Mouse (Mus musculus): ENCODE data around the gene Prex1.
A peak's percentile ranks its signal among the peaks of the same experiment; 100 is the strongest.

The Prex1 gene

DNA sequence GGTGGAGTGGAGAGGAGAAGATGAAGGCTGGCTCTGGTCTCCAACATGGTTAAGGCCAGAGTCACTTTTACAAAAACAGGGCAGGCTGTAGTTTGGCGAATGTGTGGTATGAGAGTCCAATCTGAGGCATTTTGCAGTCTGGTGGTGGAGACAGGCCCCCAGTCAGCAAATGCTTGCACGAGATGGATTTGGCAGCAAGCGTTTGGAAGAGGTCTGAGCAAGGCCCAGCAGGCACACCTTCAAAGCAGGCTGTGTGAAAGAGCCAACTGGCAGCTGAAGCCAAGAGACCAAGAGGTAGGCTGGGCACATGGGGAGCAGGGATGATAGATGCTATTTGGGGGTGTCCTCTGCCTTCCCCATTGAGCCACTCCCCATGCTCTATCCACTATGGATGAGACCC, 51.7 kb downstream of the Prex1 start:
- no peak for DNase-seq (ENCODE audit: low spot score in 2 of 2)

DNA sequence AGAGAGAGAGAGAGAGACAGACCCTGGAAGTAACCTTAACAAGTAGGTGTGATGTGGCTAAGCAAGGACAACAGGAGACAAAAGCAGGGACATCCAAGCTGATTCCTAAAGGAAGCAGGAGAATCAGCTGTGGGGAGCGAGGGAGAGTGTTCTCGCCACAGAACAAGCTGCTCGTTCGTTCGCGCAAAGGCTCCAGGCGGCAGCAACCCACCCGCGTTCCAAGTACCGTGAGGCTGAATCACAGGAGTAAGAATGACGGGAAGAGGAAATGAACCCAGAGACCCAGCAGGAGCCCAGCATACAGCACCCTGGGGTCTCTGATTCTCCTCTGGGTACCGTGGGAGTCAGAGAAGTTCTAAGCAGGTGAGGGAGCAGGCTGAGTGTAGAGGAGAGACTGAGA, 52.1 kb downstream of the Prex1 start:
- DNase-seq (ENCODE audit: low spot score in 2 of 2): no peak

DNA sequence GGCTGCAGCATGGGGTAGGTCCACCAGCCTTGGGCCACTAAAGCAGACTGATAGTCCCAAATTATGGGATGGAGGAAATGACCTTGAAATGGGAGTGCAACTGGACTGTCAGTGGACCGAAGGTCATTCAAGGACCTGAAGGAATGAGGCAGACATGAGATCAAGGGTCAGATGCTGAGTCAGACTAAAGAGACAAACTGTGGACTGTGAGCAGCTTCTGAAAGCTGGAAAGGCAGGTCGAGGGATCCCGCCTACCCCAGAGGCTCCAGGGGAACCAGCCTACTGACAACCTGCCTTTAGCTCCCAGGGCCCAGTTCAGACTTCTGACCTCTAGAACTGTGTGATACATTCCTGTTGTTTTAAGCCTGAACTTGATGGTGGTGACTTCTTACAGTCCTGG, 55.3 kb downstream of the Prex1 start:
- DNase-seq (ENCODE audit: low spot score in 2 of 2): no peak

DNA sequence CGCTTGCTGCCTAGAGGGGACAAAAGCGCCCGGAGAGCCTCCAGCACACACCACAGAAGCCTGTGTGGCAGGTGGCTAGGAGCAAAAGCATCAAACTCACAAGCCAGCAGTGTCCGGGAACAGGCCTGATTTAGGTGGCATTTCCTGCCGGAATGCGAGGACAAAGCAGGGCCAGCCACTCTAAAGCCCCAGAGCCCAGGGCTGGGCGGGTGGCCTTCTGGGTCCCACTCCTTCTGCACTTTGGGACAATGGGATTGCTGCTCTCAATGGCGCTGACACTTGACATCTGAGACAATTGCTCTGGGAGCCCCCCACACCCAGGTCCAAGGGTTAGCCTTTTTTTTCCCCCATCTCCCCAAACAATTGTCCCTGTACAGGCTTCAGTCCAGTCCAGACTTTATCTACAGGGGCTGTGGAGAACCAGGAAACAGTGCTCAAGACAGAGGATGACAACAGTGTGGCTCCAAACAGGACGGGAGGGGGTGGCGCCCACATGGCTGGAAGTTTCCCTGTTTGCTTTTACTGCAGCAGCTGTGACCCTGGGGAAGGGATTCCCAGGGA, 56.1 kb downstream of the Prex1 start:
- DNase-seq (ENCODE audit: low spot score in 2 of 2): no peak

GRCm38 (mm10) chr2:166656630-166657029, 57.0 kb downstream of the Prex1 start:
- peak; percentile 72 to 83 for DNase-seq (ENCODE audit: low spot score in 2 of 2)

- peak; percentile 75 to 80 for DNase-seq (ENCODE audit: low spot score in 2 of 2)
These were observed 57.7 kb downstream of the Prex1 start for GRCm38 (mm10) chr2:166655727-166656520.

DNA sequence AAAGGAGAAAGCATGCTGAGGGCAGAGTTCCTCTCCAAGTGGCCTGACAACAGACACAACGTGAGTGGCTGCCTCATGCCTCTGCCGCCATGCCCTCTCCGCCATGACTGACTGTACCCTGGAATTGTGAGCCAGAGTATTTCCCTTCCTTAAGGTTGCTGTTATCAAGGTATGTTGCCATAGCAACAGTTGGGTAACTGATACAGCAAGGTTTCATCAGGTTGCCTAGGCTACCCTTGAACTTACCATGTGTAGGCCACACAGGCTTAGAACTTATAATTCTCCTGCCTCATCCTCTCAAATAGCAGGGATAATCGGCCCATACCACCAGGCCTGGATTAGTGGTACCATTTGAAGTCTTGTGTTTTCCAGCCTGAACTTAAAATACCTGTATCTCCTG, 58.3 kb downstream of the Prex1 start:
- no peak for DNase-seq (ENCODE audit: low spot score in 2 of 2)

DNA sequence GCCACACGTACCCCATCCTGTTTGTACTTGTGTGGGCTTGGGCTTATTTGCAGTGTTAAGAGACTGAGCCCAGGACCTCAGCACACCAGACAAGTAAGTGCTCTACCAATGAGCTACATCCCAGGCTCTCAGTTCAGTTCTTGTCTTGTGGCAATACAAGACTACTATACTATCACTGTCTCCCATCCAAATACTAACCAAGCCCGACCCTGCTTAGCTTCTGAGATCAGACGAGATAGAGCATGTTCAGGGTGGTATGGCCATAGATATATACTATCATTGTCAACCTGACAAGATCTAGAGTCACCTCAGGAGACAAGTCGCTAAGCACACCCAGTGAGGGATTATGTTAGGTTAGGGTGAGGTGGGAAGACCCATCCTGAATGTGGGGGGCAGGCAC, 58.8 kb downstream of the Prex1 start:
- DNase-seq (ENCODE audit: low spot score in 2 of 2): peak in 1 of 2 experiments; percentile 54

DNA sequence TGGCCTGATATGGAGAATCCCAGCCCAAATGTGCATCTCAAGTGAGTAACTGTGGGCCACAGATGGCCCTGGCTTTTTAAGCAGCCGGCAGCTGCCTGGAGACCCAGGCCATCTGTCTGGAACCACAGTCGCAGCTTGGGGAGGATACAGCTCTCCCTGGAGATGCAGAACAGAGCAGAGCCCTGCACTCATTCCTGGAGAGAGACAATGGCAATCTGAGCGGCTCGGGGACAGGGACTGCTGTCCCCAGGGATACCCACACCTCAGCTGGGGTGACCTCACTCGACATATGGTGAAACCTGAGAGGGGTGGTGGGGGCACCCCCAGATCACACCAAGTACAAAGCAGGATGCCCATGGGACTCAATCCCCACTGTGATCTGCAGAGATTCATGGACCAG, 60.1 kb downstream of the Prex1 start:
- DNase-seq (ENCODE audit: low spot score in 2 of 2): no peak

DNA sequence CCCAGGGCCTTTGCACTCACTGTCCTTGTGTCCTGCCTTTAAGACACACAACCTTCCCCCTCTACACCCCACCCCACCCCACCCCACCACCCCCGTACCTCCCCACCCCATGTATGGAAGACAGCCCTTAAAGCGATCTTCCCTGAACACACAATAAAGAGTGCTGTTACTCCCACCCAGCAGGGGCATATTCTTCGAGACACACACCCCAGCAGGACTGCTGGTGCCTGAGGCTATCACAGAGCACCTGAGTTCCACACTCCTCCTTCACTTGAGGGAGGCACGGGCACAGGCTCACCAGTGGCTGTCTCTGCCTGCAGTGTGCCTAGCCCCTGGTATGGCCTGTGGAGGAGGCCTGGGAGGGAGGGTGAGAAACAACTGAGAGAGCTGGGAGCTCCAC, 61.0 kb downstream of the Prex1 start:
- DNase-seq (ENCODE audit: low spot score in 2 of 2): no peak

GRCm38 (mm10) chr2:166651317-166652030, 62.2 kb downstream of the Prex1 start:
- peak in 1 of 2 experiments; percentile 45 for DNase-seq (ENCODE audit: low spot score in 2 of 2)

DNA sequence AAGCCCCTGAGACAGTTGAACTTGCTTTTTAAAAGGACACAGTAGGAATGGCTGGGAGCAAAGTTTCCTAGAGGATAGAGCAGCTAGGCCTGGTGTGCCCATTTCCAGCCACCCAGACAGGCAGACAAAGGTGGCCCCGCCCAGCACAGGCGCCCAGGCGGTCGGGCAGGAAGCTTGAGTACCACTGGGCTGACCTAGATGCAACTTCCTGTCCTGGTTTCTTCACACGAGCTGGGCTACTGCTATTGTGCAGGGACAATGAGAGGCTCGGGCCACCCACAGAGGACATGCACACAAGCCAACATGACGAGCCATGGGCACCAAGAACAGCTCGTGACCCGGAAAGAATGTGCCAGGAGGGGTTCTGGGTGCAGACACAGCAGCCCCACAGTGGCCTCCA, 63.2 kb downstream of the Prex1 start:
- peak; percentile 75 to 84 for DNase-seq (ENCODE audit: low spot score in 2 of 2)

GRCm38 (mm10) chr2:166647242-166647641, 66.4 kb downstream of the Prex1 start:
- peak in 1 of 2 experiments; percentile 58 for DNase-seq (ENCODE audit: low spot score in 2 of 2)

DNA sequence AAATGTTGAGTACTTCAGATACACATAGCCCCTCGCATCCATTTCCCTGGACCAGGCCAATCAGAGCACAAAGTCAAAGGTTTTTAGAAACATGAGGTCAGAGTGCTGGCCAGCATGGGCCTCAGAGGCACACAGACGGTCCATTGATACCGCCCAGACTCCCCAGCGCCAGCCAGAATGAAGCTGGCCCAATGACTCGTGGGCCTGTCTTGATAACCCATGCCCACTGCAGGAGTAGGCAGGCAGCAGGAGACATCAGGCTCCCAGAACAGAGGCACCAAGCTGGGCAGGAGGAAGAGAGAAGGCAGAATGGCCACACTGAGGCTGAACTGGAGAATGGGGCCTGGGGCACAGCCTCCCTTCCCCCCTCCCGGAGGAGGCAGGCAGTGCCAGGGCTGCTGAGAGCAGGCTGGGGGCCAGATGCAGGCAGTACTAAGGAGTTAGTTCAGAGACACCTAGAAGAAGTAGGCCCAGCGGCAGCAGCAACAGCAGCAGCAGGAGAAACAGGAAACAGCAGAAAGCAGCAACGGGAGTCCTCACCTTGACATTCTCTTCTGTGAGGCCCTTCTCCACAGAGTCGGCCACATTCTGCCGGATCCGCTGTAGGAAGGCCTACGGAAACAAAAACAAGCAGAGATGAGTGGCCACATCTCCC, 67.1 kb downstream of the Prex1 start:
- no peak for DNase-seq (ENCODE audit: low spot score in 2 of 2)

DNA sequence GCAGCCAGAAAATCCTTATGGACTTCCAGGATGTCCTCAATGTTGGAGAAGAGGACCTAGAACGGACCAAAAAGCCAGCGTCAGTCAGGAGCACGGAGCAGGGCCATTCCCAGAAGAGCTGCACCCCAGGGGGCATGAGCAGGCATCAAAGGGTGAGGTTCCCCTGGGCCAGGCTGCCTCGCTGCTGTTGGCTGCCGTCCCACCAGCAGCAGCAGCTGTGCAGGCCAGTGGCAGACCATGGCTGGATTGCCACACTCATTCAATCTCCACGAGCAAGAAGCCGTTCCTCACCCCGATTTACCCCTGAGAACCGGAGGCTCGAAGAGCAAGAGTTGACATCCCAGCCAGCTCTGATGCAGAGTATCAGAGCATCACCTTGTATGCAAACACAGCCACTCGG, 68.8 kb downstream of the Prex1 start:
- no peak for DNase-seq (ENCODE audit: low spot score in 2 of 2)

- DNase-seq (ENCODE audit: low spot score in 2 of 2): no peak
These were observed 71.0 kb downstream of the Prex1 start for GRCm38 (mm10) chr2:166642581-166642987.

DNA sequence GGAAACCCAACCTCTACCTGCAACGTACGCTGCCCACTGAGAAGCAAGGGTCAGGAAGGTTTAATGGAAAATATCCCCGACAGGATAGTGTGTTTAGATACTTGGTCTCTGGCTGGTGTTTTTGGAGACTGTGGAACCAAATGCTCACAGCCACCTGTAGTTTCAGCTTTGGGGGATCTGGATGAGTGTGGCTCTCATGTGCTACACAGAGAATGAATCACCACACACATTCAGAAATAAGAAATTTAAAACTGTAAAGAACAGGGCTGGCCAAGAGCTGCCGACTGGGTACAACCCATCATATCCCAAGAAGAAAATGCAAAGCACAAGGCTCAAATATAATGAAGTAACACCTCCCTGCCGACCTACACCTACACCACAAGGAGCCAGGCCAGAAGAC, 73.9 kb downstream of the Prex1 start:
- no peak for DNase-seq (ENCODE audit: low spot score in 2 of 2)

DNA sequence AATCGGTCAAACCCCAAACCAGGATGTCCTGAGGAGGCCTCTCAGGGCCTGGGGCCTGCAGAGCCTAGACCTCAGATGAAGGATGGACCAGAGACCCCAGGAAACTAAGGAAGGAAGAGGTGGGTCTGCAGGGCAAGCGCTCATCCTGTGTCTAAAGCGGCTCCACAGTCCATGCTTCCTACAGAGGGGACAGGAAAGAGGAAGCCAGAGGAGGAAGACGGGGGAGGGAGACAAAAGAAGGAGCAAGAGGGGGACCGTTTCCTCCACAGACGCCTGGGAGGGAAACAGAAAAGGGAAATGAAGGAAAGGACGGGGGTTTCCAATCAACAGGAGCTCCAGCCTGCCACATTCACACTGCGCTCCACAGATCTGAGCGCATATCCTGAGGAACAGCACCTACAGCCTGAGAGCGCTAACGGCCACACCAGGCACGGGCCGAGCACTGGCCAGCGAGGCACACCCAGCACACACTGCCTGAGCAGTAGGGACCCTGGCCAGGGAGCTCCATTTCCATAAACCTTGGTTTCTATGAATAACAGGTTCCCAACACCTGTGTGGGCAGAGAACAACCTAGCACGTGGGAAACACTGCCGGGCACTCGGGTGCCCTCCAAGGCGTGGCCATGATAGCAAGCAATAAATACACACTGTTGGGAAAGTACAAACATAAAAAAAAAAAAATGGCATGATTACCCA, 74.5 kb downstream of the Prex1 start:
- DNase-seq (ENCODE audit: low spot score in 2 of 2): no peak

DNA sequence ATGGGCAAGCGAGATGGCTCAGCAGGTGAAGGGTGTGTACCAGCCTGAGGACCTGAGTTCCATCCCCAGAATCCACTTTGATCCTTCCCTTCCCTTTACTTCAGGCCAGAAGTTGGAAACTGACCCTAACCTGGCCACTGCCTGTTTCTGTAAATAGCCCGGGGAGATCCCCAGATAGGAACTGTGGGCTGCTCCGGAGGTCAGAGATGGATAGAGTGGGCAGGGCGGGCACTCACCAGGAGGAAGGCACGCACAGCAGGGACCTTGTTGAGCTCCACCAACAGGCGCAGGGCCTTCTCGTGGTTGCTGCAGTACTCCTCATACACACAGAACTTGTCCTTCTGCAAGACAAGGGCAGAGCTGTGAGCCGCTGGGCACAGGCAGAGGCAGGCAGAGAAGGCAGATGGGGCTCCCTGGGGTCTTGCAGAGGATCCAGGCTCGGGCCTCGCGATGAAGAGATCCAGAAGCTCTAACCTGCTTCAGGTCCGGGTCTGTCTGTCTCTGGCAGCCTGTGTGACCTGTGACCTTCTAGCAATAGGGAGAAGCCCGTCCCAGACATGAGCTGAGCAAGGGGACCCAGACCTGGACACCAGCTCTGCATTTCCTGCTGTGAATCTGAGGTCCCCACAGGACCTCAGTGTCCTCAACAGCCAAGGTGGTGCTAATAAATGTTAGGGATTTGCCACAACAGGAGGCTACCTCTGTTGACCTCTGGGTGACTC, 75.4 kb downstream of the Prex1 start:
- DNase-seq (ENCODE audit: low spot score in 2 of 2): no peak

- no peak for DNase-seq (ENCODE audit: low spot score in 2 of 2)
These were observed 76.0 kb downstream of the Prex1 start for GRCm38 (mm10) chr2:166637673-166637990.
